Comparison of ENCODE assay signal across 8 mouse cellular contexts in the genomic region with DNA sequence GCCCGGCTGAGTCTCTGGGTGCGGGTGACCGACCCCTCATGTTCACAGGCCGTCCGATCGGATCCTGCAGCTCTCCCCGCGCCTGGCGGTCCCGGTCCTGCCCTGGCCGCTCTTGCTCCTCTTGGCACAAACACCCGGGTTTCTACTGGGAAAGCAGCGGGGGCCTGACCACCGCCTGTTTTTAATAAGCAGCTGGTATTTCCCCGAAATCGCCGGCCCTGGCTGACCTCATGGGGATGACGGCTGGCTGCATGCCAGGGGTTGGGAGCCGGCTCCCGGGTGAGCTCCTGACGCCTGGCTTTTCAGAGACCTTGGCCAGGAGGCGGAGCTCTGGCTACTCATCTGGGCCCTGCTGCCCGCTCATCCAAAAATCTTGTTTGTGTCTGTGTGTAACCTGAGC. TPM values are rescaled to one million over a fixed set of nuclear protein-coding genes. Genes with fewer than 3 reads are reported as not detected.
DNase-seq lines count a peak whose midpoint lies in the region; ATAC-seq and TF ChIP-seq lines count a peak whose summit lies in the region.

No protein-coding gene starts in this region.

- peaks cover 3% of the 10 kb centered on the region; the same call in 1 of the 2 replicates for H3K27me3 ChIP-seq in spleen, adult 2 months (ENCODE audit: control insufficient read depth, insufficient read depth, low read length)
- 0 out of 2 replicates have a peak, but pooled peaks cover 2% of the 10 kb centered on the region for H3K27me3 ChIP-seq in embryonic facial prominence, embryonic 12.5 days
- H3K27me3 ChIP-seq in limb, embryonic 11.5 days (ENCODE audit: control insufficient read depth, insufficient read depth, low read length) = no peaks in the 10 kb centered on the region
- peaks cover 16% of the 10 kb centered on the region for H3K27me3 ChIP-seq in midbrain, embryonic 13.5 days
- H3K27me3 ChIP-seq in stomach, embryonic 15.5 days (replicated peaks) = no peaks in the 10 kb centered on the region

- TF ChIP-seq CTCF in spleen, adult 2 months (IDR thresholded peaks at IDR 0.05; ENCODE audit: extremely low read depth, insufficient read depth, insufficient read length, insufficient replicate concordance) = no peak

- peak; percentile 57 for ATAC-seq in embryonic facial prominence, embryonic 12.5 days (ENCODE audit: insufficient number of reproducible peaks, insufficient read depth, low FRiP score, low TSS enrichment)
- peak; percentile 74; the same call in 1 of the 2 replicates for ATAC-seq in limb, embryonic 11.5 days (ENCODE audit: insufficient number of reproducible peaks, low FRiP score, low TSS enrichment, low read depth)
- peak; percentile 71 for ATAC-seq in midbrain, embryonic 13.5 days
- peak; percentile 62 for ATAC-seq in stomach, embryonic 15.5 days (ENCODE audit: insufficient read depth, low FRiP score, low read depth)

- no peaks in the 10 kb centered on the region for H3K36me3 ChIP-seq in spleen, adult 2 months (ENCODE audit: control insufficient read depth, insufficient read depth, low read length)
- H3K36me3 ChIP-seq in embryonic facial prominence, embryonic 12.5 days = no peaks in the 10 kb centered on the region
- H3K36me3 ChIP-seq in limb, embryonic 11.5 days (ENCODE audit: control insufficient read depth, insufficient read depth, low read length) = no peaks in the 10 kb centered on the region
- H3K36me3 ChIP-seq in midbrain, embryonic 13.5 days = no peaks in the 10 kb centered on the region
- H3K36me3 ChIP-seq in stomach, embryonic 15.5 days = no peaks in the 10 kb centered on the region

- TF ChIP-seq POLR2A in spleen, adult 2 months (IDR thresholded peaks at IDR 0.05; ENCODE audit: low read depth, low read length) = no peak

- H3K9ac ChIP-seq in embryonic facial prominence, embryonic 12.5 days = peak overlapping the region; percentile 63
- peak overlapping the region; percentile 38; the same call in 1 of the 2 replicates for H3K9ac ChIP-seq in limb, embryonic 11.5 days (ENCODE audit: low read length)
- H3K9ac ChIP-seq in midbrain, embryonic 13.5 days (replicated peaks) = peak overlapping the region; percentile 77
- peak overlapping the region; percentile 52 for H3K9ac ChIP-seq in stomach, embryonic 15.5 days

- DNase-seq in spleen, adult 2 months (ENCODE audit: low read depth in 1 of 2, low spot score in 2 of 2) = peak in 1 of 2 experiments; percentile 28
- no peak for DNase-seq in spleen, adult 12 weeks (ENCODE audit: low spot score)
- peak; percentile 91 to 92 for DNase-seq in heart, adult 18-20 months
- peak; percentile 92 to 95 for DNase-seq in kidney, adult 8-10 months
- DNase-seq in limb, embryonic 11.5 days (ENCODE audit: low spot score) = peak; percentile 89

- peak overlapping the region; percentile 33; the same call in 1 of the 2 replicates for H3K27ac ChIP-seq in spleen, adult 2 months (ENCODE audit: insufficient read depth, low read length)
- H3K27ac ChIP-seq in embryonic facial prominence, embryonic 12.5 days = peak overlapping the region; percentile 86
- no peak overlapping the region; the same call in 1 of the 2 replicates for H3K27ac ChIP-seq in limb, embryonic 11.5 days (replicated peaks; ENCODE audit: low read depth, low read length)
- peak overlapping the region; percentile 77 for H3K27ac ChIP-seq in midbrain, embryonic 13.5 days
- peak overlapping the region; percentile 82 for H3K27ac ChIP-seq in stomach, embryonic 15.5 days

- no peaks in the 10 kb centered on the region for H3K9me3 ChIP-seq in embryonic facial prominence, embryonic 12.5 days
- H3K9me3 ChIP-seq in limb, embryonic 11.5 days (ENCODE audit: control insufficient read depth, low read length) = no peaks in the 10 kb centered on the region
- no peaks in the 10 kb centered on the region for H3K9me3 ChIP-seq in midbrain, embryonic 13.5 days
- no peaks in the 10 kb centered on the region for H3K9me3 ChIP-seq in stomach, embryonic 15.5 days

- WGBS in spleen, adult 2 months = 7% methylated on average over 23 of the region's 23 CpGs
- under 1% methylated on average over 23 of the region's 23 CpGs for WGBS in embryonic facial prominence, embryonic 12.5 days
- WGBS in limb, embryonic 11.5 days = under 1% methylated on average over 21 of the region's 23 CpGs
- under 1% methylated on average over 23 of the region's 23 CpGs for whole genome bisulfite sequencing in midbrain, embryonic 13.5 days
- WGBS in stomach, embryonic 15.5 days = under 1% methylated on average over 23 of the region's 23 CpGs

- peaks cover 3% of the 10 kb centered on the region for H3K4me1 ChIP-seq in spleen, adult 2 months (ENCODE audit: control insufficient read depth, insufficient read depth, insufficient read length)
- peaks cover 18% of the 10 kb centered on the region for H3K4me1 ChIP-seq in embryonic facial prominence, embryonic 12.5 days
- peaks cover 11% of the 10 kb centered on the region; the same call in 1 of the 2 replicates for H3K4me1 ChIP-seq in limb, embryonic 11.5 days (ENCODE audit: control insufficient read depth, insufficient read depth, low read length)
- peaks cover 12% of the 10 kb centered on the region for H3K4me1 ChIP-seq in midbrain, embryonic 13.5 days (replicated peaks)
- peaks cover 7% of the 10 kb centered on the region for H3K4me1 ChIP-seq in stomach, embryonic 15.5 days

- peak overlapping the region; percentile 67 for H3K4me2 ChIP-seq in embryonic facial prominence, embryonic 12.5 days (replicated peaks)
- H3K4me2 ChIP-seq in limb, embryonic 11.5 days (ENCODE audit: low read depth, severe bottlenecking) = peak overlapping the region; percentile 57
- H3K4me2 ChIP-seq in midbrain, embryonic 13.5 days (replicated peaks) = peak overlapping the region; percentile 67
- peak overlapping the region; percentile 88 for H3K4me2 ChIP-seq in stomach, embryonic 15.5 days

- H3K4me3 ChIP-seq in spleen, adult 2 months (ENCODE audit: extremely low read depth, insufficient read depth, insufficient read length) = peak overlapping the region; percentile 46; the same call in 1 of the 2 replicates
- peak overlapping the region; percentile 35 for H3K4me3 ChIP-seq in embryonic facial prominence, embryonic 12.5 days
- H3K4me3 ChIP-seq in limb, embryonic 11.5 days (ENCODE audit: low read depth, low read length) = peak overlapping the region; percentile 22
- peak overlapping the region; percentile 48 for H3K4me3 ChIP-seq in midbrain, embryonic 13.5 days (replicated peaks)
- peak overlapping the region; percentile 51 for H3K4me3 ChIP-seq in stomach, embryonic 15.5 days (replicated peaks)

RNA-seq across cellular contexts. Expression of a gene that starts 16.2 kb away (rescaled TPM):
- polyA plus RNA-seq in spleen, adult 2 months (2012; rRNA removed) = not detected in 2 replicates
- not detected in 2 replicates for polyA plus RNA-seq in embryonic facial prominence, embryonic 12.5 days (2016; fragmentation: Nextera tagmentation; extraction: Ambion mirVana)
- not detected for total RNA-seq in heart, adult 18-20 months (2021)
- polyA plus RNA-seq in limb, embryonic 11.5 days (2014; fragmentation: Nextera tagmentation; extraction: Ambion mirVana) = not detected in 2 replicates
- polyA plus RNA-seq in midbrain, embryonic 13.5 days (2015; fragmentation: Nextera tagmentation; extraction: Ambion mirVana) = not detected in 2 replicates
- polyA plus RNA-seq in stomach, embryonic 15.5 days (2015; fragmentation: Nextera tagmentation; extraction: Ambion mirVana) = not detected in 2 replicates

RNA-seq across cellular contexts. Expression of a gene that starts 32.1 kb away (rescaled TPM):
- not detected in 2 replicates for polyA plus RNA-seq in spleen, adult 2 months (2012; rRNA removed)
- polyA plus RNA-seq in embryonic facial prominence, embryonic 12.5 days (2016; fragmentation: Nextera tagmentation; extraction: Ambion mirVana) = not detected in 2 replicates
- total RNA-seq in heart, adult 18-20 months (2021) = not detected
- not detected in 2 replicates for polyA plus RNA-seq in limb, embryonic 11.5 days (2014; fragmentation: Nextera tagmentation; extraction: Ambion mirVana)
- polyA plus RNA-seq in midbrain, embryonic 13.5 days (2015; fragmentation: Nextera tagmentation; extraction: Ambion mirVana) = not detected in 2 replicates
- not detected in 2 replicates for polyA plus RNA-seq in stomach, embryonic 15.5 days (2015; fragmentation: Nextera tagmentation; extraction: Ambion mirVana)

RNA-seq across cellular contexts. Expression of a gene that starts 34.8 kb away (rescaled TPM):
- polyA plus RNA-seq in spleen, adult 2 months (2012; rRNA removed) = 11.0 and 14.0 TPM in 2 replicates
- polyA plus RNA-seq in embryonic facial prominence, embryonic 12.5 days (2016; fragmentation: Nextera tagmentation; extraction: Ambion mirVana) = 115 and 117 TPM in 2 replicates
- 1 to 10 TPM; 4.6 to 6.3 TPM for total RNA-seq in heart, adult 18-20 months (2021)
- polyA plus RNA-seq in limb, embryonic 11.5 days (2014; fragmentation: Nextera tagmentation; extraction: Ambion mirVana) = 30.1 and 37.3 TPM in 2 replicates
- 9.2 and 11.2 TPM in 2 replicates for polyA plus RNA-seq in midbrain, embryonic 13.5 days (2015; fragmentation: Nextera tagmentation; extraction: Ambion mirVana)
- 23.9 and 24.3 TPM in 2 replicates for polyA plus RNA-seq in stomach, embryonic 15.5 days (2015; fragmentation: Nextera tagmentation; extraction: Ambion mirVana)

RNA-seq across cellular contexts. Expression of a gene that starts 40.1 kb away (rescaled TPM):
- polyA plus RNA-seq in spleen, adult 2 months (2012; rRNA removed) = 0.94 TPM in 1 of 2 replicates, not detected in the other
- 1.9 and 2.4 TPM in 2 replicates for polyA plus RNA-seq in embryonic facial prominence, embryonic 12.5 days (2016; fragmentation: Nextera tagmentation; extraction: Ambion mirVana)
- over 10,000 TPM; 10,039 to 12,689 TPM for total RNA-seq in heart, adult 18-20 months (2021)
- polyA plus RNA-seq in limb, embryonic 11.5 days (2014; fragmentation: Nextera tagmentation; extraction: Ambion mirVana) = 0.26 and 1.8 TPM in 2 replicates
- polyA plus RNA-seq in midbrain, embryonic 13.5 days (2015; fragmentation: Nextera tagmentation; extraction: Ambion mirVana) = not detected in 2 replicates
- 2.6 and 2.7 TPM in 2 replicates for polyA plus RNA-seq in stomach, embryonic 15.5 days (2015; fragmentation: Nextera tagmentation; extraction: Ambion mirVana)

RNA-seq across cellular contexts. Expression of a gene that starts 44.8 kb away (rescaled TPM):
- polyA plus RNA-seq in spleen, adult 2 months (2012; rRNA removed) = not detected in 2 replicates
- polyA plus RNA-seq in embryonic facial prominence, embryonic 12.5 days (2016; fragmentation: Nextera tagmentation; extraction: Ambion mirVana) = not detected in 2 replicates
- not detected for total RNA-seq in heart, adult 18-20 months (2021)
- polyA plus RNA-seq in limb, embryonic 11.5 days (2014; fragmentation: Nextera tagmentation; extraction: Ambion mirVana) = not detected in 2 replicates
- polyA plus RNA-seq in midbrain, embryonic 13.5 days (2015; fragmentation: Nextera tagmentation; extraction: Ambion mirVana) = not detected in 2 replicates
- polyA plus RNA-seq in stomach, embryonic 15.5 days (2015; fragmentation: Nextera tagmentation; extraction: Ambion mirVana) = not detected in 2 replicates
